Mouse (Mus musculus): ENCODE measurements around the gene Plch2.

GRCm38 (mm10) chr4:155075813-155076212, 19.2 kb upstream of the Plch2 start:
- TF ChIP-seq POLR2A (IDR thresholded peaks at IDR 0.05; ENCODE audit: insufficient read length, low read depth) (no peak), USF1 (IDR thresholded peaks at IDR 0.05; ENCODE audit: low read depth) (no peak), REST (IDR thresholded peaks at IDR 0.05; ENCODE audit: insufficient read depth, insufficient read length) (no peak), E2F4 (IDR thresholded peaks at IDR 0.05; ENCODE audit: insufficient read depth) (no peak), CEBPB (IDR thresholded peaks at IDR 0.05; ENCODE audit: insufficient read depth, poor library complexity, severe bottlenecking) (no peak), MYOD1 (IDR thresholded peaks at IDR 0.05; ENCODE audit: control insufficient read depth in 1 of 3, insufficient read length in 2 of 3, low read depth in 2 of 3) (no peak), SRF (IDR thresholded peaks at IDR 0.05; ENCODE audit: control insufficient read depth, insufficient read length, low read depth) (no peak), MYOG (IDR thresholded peaks at IDR 0.05; ENCODE audit: control insufficient read depth in 1 of 3, insufficient read depth in 1 of 3, insufficient read length in 2 of 3, low read depth in 2 of 3) (no peak), MAX (IDR thresholded peaks at IDR 0.05; ENCODE audit: low read depth) (no peak), TCF12 (IDR thresholded peaks at IDR 0.05; ENCODE audit: insufficient read depth, poor library complexity, severe bottlenecking) (no peak), TCF3 (IDR thresholded peaks at IDR 0.05; ENCODE audit: insufficient read length, low read depth) (no peak)
